Mouse (Mus musculus): ENCODE measurements at regions not wholly inside any gene's neighbourhood (a gene's known extent, or its start where the extent isn't known, plus 50 kb on each side); places are given as distances from the start of the nearest gene placed in this dataset.
A peak's percentile ranks its signal among the peaks of the same experiment; 100 is the strongest.

GRCm38 (mm10) chr1:137865030-137865429 is 310.5 kb downstream of the Ptprc start:
- DNase-seq (ENCODE audit: inconsistent ontology term) = no peak

- no peak for DNase-seq (ENCODE audit: inconsistent ontology term)
Observed at GRCm38 (mm10) chr1:137863506-137863905, 312.0 kb downstream of the Ptprc start.

GRCm38 (mm10) chr1:137852262-137852661 is 323.2 kb downstream of the Ptprc start:
- DNase-seq (ENCODE audit: inconsistent ontology term) = no peak

GRCm38 (mm10) chr1:137847311-137847923 is 328.1 kb downstream of the Ptprc start:
- DNase-seq (ENCODE audit: inconsistent ontology term) = no peak

GRCm38 (mm10) chr1:137846857-137847256 is 328.7 kb downstream of the Ptprc start:
- DNase-seq (ENCODE audit: inconsistent ontology term) = no peak

GRCm38 (mm10) chr1:137840531-137840930 is 335.0 kb downstream of the Ptprc start:
- DNase-seq (ENCODE audit: inconsistent ontology term) = peak; percentile 35

- DNase-seq (ENCODE audit: inconsistent ontology term) = peak; percentile 12
Observed at GRCm38 (mm10) chr1:137839703-137840102, 335.8 kb downstream of the Ptprc start.

GRCm38 (mm10) chr1:137839263-137839662 is 336.2 kb downstream of the Ptprc start:
- DNase-seq (ENCODE audit: inconsistent ontology term) = no peak

GRCm38 (mm10) chr1:137838357-137838756 is 337.2 kb downstream of the Ptprc start:
- DNase-seq (ENCODE audit: inconsistent ontology term) = peak; percentile 51

GRCm38 (mm10) chr1:137833535-137833934 is 342.0 kb downstream of the Ptprc start:
- DNase-seq (ENCODE audit: inconsistent ontology term) = no peak

- no peak for DNase-seq (ENCODE audit: inconsistent ontology term)
Observed at GRCm38 (mm10) chr1:137831284-137831683, 344.2 kb downstream of the Ptprc start.

- DNase-seq (ENCODE audit: inconsistent ontology term) = peak; percentile 26
Observed at GRCm38 (mm10) chr1:137827379-137827778, 348.1 kb downstream of the Ptprc start.

GRCm38 (mm10) chr1:137815401-137815888 is 360.1 kb downstream of the Ptprc start:
- DNase-seq (ENCODE audit: inconsistent ontology term) = no peak

GRCm38 (mm10) chr1:137814556-137814955 is 361.0 kb downstream of the Ptprc start:
- DNase-seq (ENCODE audit: inconsistent ontology term) = no peak

- DNase-seq (ENCODE audit: inconsistent ontology term) = no peak
Observed at GRCm38 (mm10) chr1:137813716-137814115, 361.8 kb downstream of the Ptprc start.

- DNase-seq (ENCODE audit: inconsistent ontology term) = no peak
Observed at GRCm38 (mm10) chr1:137811981-137812380, 363.5 kb downstream of the Ptprc start.

GRCm38 (mm10) chr1:137806742-137807141 is 368.8 kb downstream of the Ptprc start:
- no peak for DNase-seq (ENCODE audit: inconsistent ontology term)

- no peak for DNase-seq (ENCODE audit: inconsistent ontology term)
Observed at GRCm38 (mm10) chr1:137806252-137806651, 369.3 kb downstream of the Ptprc start.

GRCm38 (mm10) chr1:137802119-137802518 is 373.4 kb downstream of the Ptprc start:
- peak; percentile 26 for DNase-seq (ENCODE audit: inconsistent ontology term)

GRCm38 (mm10) chr1:137800752-137801151 is 374.8 kb downstream of the Ptprc start:
- DNase-seq (ENCODE audit: inconsistent ontology term) = no peak

- no peak for DNase-seq (ENCODE audit: inconsistent ontology term)
Observed at GRCm38 (mm10) chr1:137788789-137789188, 386.7 kb downstream of the Ptprc start.

- no peak for DNase-seq (ENCODE audit: inconsistent ontology term)
Observed at GRCm38 (mm10) chr1:137786653-137787052, 388.9 kb downstream of the Ptprc start.

- no peak for DNase-seq (ENCODE audit: inconsistent ontology term)
Observed at GRCm38 (mm10) chr1:137774586-137774985, 400.9 kb downstream of the Ptprc start.

GRCm38 (mm10) chr1:137760797-137761196 is 414.7 kb downstream of the Ptprc start:
- DNase-seq (ENCODE audit: inconsistent ontology term) = no peak

Measured in Muller cell, postnatal 12 days (primary cell).